Mouse (Mus musculus) heart, postnatal 0 days (tissue): ENCODE results near the gene Atp5s. TPM values are rescaled to one million over a fixed set of nuclear protein-coding genes. Genes with fewer than 3 reads are reported as not detected.

Experiments used
- ATAC-seq: fragments of 200-750 bp; cut with Nextera tagmentation; 2 replicates; pipeline ENCODE4 v1.8.0; 2017; ENCODE audit warnings: low read depth, moderate number of reproducible peaks, moderate library complexity; ENCODE audit not compliant: insufficient read depth
- DNase-seq: peaks from one replicate; pipeline ENCODE4 v3.0.0-alpha.2; 2016; ENCODE audit warnings: low spot score
- H3K27ac ChIP-seq: fragments of 300-500 bp; sonication (generic); 2 replicates; pipeline ENCODE4 v1.5.1; 2014; ENCODE audit warnings: low read depth, mild to moderate bottlenecking
- H3K27me3 ChIP-seq: fragments of 300-500 bp; sonication (generic); 2 replicates; pipeline ENCODE4 v1.6.1; 2014; ENCODE audit warnings: low read length, mixed read lengths; ENCODE audit not compliant: control insufficient read depth, insufficient read depth
- H3K36me3 ChIP-seq: fragments of 300-500 bp; sonication (generic); replicated peaks from 2 replicates; pipeline ENCODE4 v1.6.1; 2014; ENCODE audit warnings: low read length, mixed read lengths; ENCODE audit not compliant: control insufficient read depth, insufficient read depth
- H3K4me1 ChIP-seq: fragments of 300-500 bp; sonication (generic); 2 replicates; pipeline ENCODE4 v1.6.1; 2014; ENCODE audit warnings: antibody characterized with exemption; ENCODE audit not compliant: control insufficient read depth, insufficient read depth
- H3K4me2 ChIP-seq: fragments of 300-500 bp; sonication (generic); 2 replicates; pipeline ENCODE4 v1.6.1; 2014; ENCODE audit warnings: low read depth, mild to moderate bottlenecking, low read length, moderate library complexity
- H3K4me3 ChIP-seq: fragments of 300-500 bp; sonication (generic); 2 replicates; pipeline ENCODE4 v1.5.1; 2014; ENCODE audit warnings: low read depth, low read length
- H3K9ac ChIP-seq: fragments of 300-500 bp; sonication (generic); replicated peaks from 2 replicates; pipeline ENCODE4 v1.6.1; 2014; ENCODE audit warnings: low read depth, low read length, mixed read lengths
- H3K9me3 ChIP-seq: fragments of 300-500 bp; sonication (generic); replicated peaks from 2 replicates; pipeline ENCODE4 v1.6.1; 2016; ENCODE audit warnings: low read length; ENCODE audit not compliant: control insufficient read depth
- CTCF ChIP-seq: IDR thresholded peaks from 2 replicates; pipeline ENCODE4 v1.5.1; 2016; ENCODE audit warnings: antibody characterized with exemption, control low read depth, low read depth
- EP300 ChIP-seq: IDR thresholded peaks from 2 replicates; pipeline ENCODE4 v1.6.1; 2016; ENCODE audit warnings: antibody characterized with exemption, low read depth
- WGBS: fragments of 180-500 bp; shearing (Covaris S2); extraction: QIAGEN DNeasy Blood & Tissue Kit; methylation state at CpG from one replicate; pipeline ENCODE4 v1.1.7; 2014; 5-methylcytosine and 5-hydroxymethylcytosine counted together
- polyA plus RNA-seq: library from polyadenylated mRNA; unstranded; fragments of >200 nt; fragmentation: Nextera tagmentation; extraction: Ambion mirVana; gene quantifications from 2 replicates; pipeline ENCODE4 v1.2.1, GENCODE M21; 2015
- total RNA-seq: library from RNA; depleted of rRNA; stranded (reverse); fragments of >200 nt; gene quantifications from 2 replicates; pipeline ENCODE4 v1.2.3, GENCODE M21; 2014; ENCODE audit warnings: low replicate concordance

The Atp5s gene
- total and polyA plus RNA-seq, 2 experiments from 2014 or later: 8.9 to 40.9 TPM

DNA sequence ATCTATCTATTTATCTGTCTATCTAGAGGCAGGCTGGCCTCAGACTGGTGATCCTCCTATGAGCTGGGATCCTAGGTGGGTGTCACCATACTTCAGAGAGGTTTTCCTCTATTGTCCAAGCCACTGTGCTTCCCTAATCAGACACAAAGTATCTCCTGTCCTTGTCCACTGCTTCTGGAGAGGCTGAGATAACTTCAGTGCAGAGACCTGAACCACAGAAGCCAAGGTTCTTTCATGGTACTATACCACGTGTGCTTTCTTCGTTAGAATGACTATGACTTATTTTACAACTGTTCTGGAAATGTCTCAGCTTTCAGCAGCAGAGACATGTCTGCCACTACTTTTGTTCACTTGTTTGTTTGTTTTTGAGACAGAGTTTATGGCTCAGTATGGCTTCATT, 44.1 kb downstream of the Atp5s start:
- Histone ChIP-seq H3K9ac (no peak overlapping the region), H3K27ac (no peak overlapping the region), H3K4me3 (no peak overlapping the region), H3K9me3 (no peaks in the 10 kb centered on the region), H3K27me3 (no peaks in the 10 kb centered on the region), H3K36me3 (no peaks in the 10 kb centered on the region), H3K4me1 (no peaks in the 10 kb centered on the region), H3K4me2 (no peak overlapping the region)
- DNase-seq: no peak
- WGBS: 69% methylated on average over 2 of the region's 2 CpGs
- TF ChIP-seq EP300 (no peak), CTCF (no peak)
- no peak for ATAC-seq

DNA sequence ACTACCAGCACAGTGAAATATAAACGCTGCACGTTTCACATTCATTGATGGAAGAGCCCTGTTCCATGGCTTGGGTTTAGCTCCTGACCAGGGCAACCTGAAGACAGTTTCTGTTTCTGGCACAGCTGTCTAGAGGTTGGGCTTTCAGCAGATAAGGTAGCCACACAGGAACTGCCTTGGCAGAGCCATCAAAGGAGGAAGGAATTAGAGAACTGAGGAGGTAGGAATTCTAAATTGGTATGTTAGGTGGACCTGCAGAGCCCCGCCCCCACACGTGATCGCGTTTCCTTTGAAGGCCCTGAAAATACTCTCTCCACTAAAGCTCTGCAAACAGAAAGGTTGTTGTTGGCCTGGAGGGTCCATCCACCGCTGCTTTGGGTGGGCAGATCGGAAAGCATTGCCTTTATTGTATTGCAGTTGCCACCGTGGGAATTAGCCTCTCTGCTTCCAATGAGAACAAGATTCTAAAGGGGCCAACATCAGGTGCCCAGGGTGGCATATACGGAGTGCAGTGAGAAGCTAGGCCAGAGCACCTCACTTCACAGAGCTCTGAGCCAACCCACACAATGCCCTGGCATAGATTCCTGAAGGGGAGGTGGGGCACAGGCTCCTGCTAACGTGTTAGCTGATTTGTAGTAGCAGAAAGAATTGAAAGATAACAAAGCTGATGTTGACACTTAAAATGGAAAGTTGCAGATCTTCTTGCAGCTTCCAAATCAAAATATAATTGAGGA, 52.0 kb downstream of the Atp5s start:
- Histone ChIP-seq H3K4me2 (no peak overlapping the region), H3K36me3 (no peaks in the 10 kb centered on the region), H3K4me3 (no peak overlapping the region), H3K27ac (peak overlapping the region; percentile 34), H3K9me3 (no peaks in the 10 kb centered on the region), H3K4me1 (peaks cover 17% of the 10 kb centered on the region), H3K27me3 (no peaks in the 10 kb centered on the region), H3K9ac (no peak overlapping the region)
- peak; percentile 53; the same call in 1 of the 2 replicates for ATAC-seq
- no peak for DNase-seq
- WGBS: 45% methylated on average over 11 of the region's 11 CpGs
- TF ChIP-seq EP300 (no peak), CTCF (no peak)

GRCm38 (mm10) chr12:69777341-69777730, 52.6 kb downstream of the Atp5s start:
- Histone ChIP-seq H3K9me3 (no peaks in the 10 kb centered on the region), H3K4me3 (no peak overlapping the region), H3K27ac (peak overlapping the region; percentile 34), H3K4me2 (no peak overlapping the region), H3K36me3 (no peaks in the 10 kb centered on the region), H3K27me3 (no peaks in the 10 kb centered on the region), H3K4me1 (peaks cover 22% of the 10 kb centered on the region), H3K9ac (no peak overlapping the region)
- no peak for TF ChIP-seq CTCF
- no peak for TF ChIP-seq EP300
- ATAC-seq (no peak), DNase-seq (no peak)
- WGBS: 81% methylated on average over 6 of the region's 6 CpGs

DNA sequence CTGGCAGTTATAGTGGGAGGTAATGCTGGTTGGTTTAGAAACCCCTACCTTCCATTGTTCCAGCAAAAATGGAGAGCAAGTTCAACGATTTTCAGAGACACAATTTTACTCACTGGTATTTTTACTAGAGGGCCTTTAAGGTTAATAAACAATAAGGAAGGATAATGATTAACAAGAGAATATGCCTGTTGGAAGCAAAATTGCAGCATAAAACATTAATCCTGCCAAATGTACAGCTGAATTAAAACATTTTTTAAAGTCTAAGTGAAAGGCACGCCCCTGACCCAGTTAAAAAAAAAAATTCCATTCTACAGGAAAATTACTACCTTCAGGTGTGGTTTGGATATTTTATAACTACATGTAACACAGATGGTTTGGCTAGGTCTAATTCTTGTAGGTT, 53.2 kb downstream of the Atp5s start:
- WGBS: 76% methylated on average over 2 of the region's 2 CpGs
- ATAC-seq (no peak), DNase-seq (no peak)
- Histone ChIP-seq H3K4me3 (no peak overlapping the region), H3K9me3 (no peaks in the 10 kb centered on the region), H3K27ac (no peak overlapping the region), H3K27me3 (no peaks in the 10 kb centered on the region), H3K4me1 (peaks cover 23% of the 10 kb centered on the region), H3K9ac (no peak overlapping the region), H3K4me2 (no peak overlapping the region), H3K36me3 (no peaks in the 10 kb centered on the region)
- TF ChIP-seq EP300 (no peak), CTCF (no peak)

GRCm38 (mm10) chr12:69781480-69781879, 56.7 kb downstream of the Atp5s start:
- no peak for TF ChIP-seq CTCF
- TF ChIP-seq EP300: no peak
- H3K27ac ChIP-seq: 0 out of 2 replicates have a peak overlapping the region, but pooled peaks have one; percentile 57
- peaks cover 16% of the 10 kb centered on the region for H3K4me1 ChIP-seq
- no peaks in the 10 kb centered on the region for H3K9me3 ChIP-seq
- no peaks in the 10 kb centered on the region for H3K27me3 ChIP-seq
- H3K4me2 ChIP-seq: no peak overlapping the region
- DNase-seq (no peak), ATAC-seq (no peak)
- no peaks in the 10 kb centered on the region for H3K36me3 ChIP-seq
- no peak overlapping the region for H3K4me3 ChIP-seq
- WGBS: 87% methylated on average over 8 of the region's 8 CpGs
- H3K9ac ChIP-seq: no peak overlapping the region
